Mouse (Mus musculus) effector memory CD4-positive, alpha-beta T cell, adult 5 months (primary cell): ENCODE data around the gene Psg28. TPM values are rescaled to one million over a fixed set of nuclear protein-coding genes. Genes with fewer than 3 reads are reported as not detected.

Experiments
- polyA plus RNA-seq: library from polyadenylated mRNA; unstranded; fragments of 100-300 nt; shearing (Covaris generic); gene quantifications from one replicate; pipeline ENCODE4 v1.2.1, GENCODE M21; 2017

Psg28 gene
- not detected for polyA plus RNA-seq

DNA sequence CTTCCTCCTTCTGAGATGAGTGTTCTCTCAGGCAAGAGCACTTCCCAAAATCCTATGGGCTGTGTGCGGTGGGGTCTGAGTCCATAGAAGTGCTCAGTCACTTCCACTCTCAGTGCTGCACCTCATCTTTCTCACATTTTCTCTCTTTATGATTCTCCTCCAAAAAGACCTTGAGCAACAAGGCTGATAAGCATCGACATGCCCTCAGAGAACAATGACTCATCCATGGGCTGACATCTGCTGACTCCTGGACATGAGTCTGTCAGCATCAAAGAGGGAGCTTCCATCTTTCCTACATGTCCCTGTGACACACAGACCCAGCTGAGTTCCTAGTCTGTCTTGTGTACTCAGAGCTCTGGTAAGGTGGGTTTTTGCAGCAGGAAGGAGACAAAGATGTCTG lies at the start of gene Psg28:
TSS of gene Psg28 (minus strand) at position 101 of the 400 bp plus-strand sequence.

Other genes starting within 250 kb of the Psg28 start
- gene Mill1, start 186.7 kb downstream of the Psg28 start, polyA plus RNA-seq = not detected
- gene Psg18, start 77.0 kb downstream of the Psg28 start, polyA plus RNA-seq = not detected
- not detected for gene Psg26, start 52.1 kb upstream of the Psg28 start, polyA plus RNA-seq
- not detected for gene Psg25, start 100.2 kb upstream of the Psg28 start, polyA plus RNA-seq
- gene Psg27, start 135.3 kb upstream of the Psg28 start, polyA plus RNA-seq = not detected
- not detected for gene Psg23, start 184.5 kb upstream of the Psg28 start, polyA plus RNA-seq
- gene Psg21, start 224.7 kb upstream of the Psg28 start, polyA plus RNA-seq = 0.17 TPM